Mouse (Mus musculus): Measurements from ENCODE around the gene Them5. TPM values are rescaled to one million over a fixed set of nuclear protein-coding genes. Genes with fewer than 3 reads are reported as not detected.

The Them5 gene
- not detected in 2 replicates for polyA plus RNA-seq (2016; fragmentation: Nextera tagmentation; extraction: Ambion mirVana)

DNA sequence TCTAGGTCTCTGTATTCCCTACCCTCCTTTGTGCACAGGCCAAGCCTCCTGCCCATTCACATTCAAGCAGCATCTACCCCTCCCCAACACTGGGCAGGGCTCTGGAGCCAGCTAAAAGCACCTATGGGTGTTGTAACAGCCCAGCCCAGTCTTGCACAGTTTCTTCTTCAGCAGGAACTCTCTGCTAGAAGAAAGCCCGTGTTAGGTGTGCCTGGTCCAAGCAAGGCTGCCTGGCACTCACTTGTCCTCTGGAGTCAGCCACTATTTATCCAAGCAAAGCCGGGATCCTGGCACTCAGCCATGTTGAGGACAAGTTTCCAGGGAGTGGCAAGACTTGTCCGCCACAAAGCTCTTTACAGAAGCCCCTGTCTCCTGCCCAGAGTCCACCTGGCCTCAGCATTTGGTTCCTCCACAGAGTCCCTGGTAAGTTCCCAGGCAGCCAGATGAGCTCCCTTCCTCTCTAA, at the start of gene Them5:
Gene Them5 (plus strand): TSS at position 141 of the 464 bp plus-strand sequence.
- peaks cover 10% of the 10 kb centered on the region for H3K4me1 ChIP-seq (replicated peaks)
- H3K9me3 ChIP-seq (replicated peaks), result no peaks in the 10 kb centered on the region
- H3K36me3 ChIP-seq, result no peaks in the 10 kb centered on the region
- no peak; the same call in 1 of the 2 replicates for ATAC-seq (ENCODE audit: insufficient number of reproducible peaks, low FRiP score)
- H3K27me3 ChIP-seq (replicated peaks), result no peaks in the 10 kb centered on the region; the same call in 1 of the 2 replicates
- no peak within 1 kb of the TSS for H3K27ac ChIP-seq (ENCODE audit: poor library complexity, severe bottlenecking)
- no peak within 1 kb of the TSS for H3K4me2 ChIP-seq
- 33% methylated on average over 3 of the region's 3 CpGs for WGBS
- no peak within 1 kb of the TSS for H3K9ac ChIP-seq
- no peak within 1 kb of the TSS for H3K4me3 ChIP-seq

DNA sequence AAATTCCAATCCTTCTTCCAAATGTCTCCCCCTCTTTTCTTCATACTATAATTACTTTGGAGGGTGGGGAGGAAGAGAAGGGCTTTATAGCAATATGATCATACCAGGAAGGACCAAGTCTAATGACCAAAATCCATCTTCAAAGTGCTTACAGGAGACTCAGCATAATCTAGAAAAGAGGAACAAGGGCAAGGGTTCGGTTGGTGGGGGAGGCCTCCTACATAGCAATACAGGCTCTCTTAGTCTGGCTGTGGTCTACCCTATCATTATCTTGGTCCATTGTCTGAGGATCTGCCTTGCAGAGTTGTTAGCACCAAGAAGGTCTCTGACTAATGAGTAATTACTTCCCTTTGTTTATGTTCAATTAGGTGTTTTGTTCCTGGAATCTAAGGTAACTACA, 36.4 kb upstream of the Them5 start:
- H3K9me3 ChIP-seq (replicated peaks), result no peaks in the 10 kb centered on the region
- no peak for ATAC-seq (ENCODE audit: insufficient number of reproducible peaks, low FRiP score)
- no peaks in the 10 kb centered on the region for H3K27me3 ChIP-seq (replicated peaks)
- WGBS, result 63% methylated on average over 1 of the region's 1 CpGs
- H3K27ac ChIP-seq (ENCODE audit: poor library complexity, severe bottlenecking), result no peak overlapping the region
- no peaks in the 10 kb centered on the region for H3K4me1 ChIP-seq (replicated peaks)
- no peak overlapping the region for H3K4me3 ChIP-seq
- H3K36me3 ChIP-seq, result no peaks in the 10 kb centered on the region
- H3K4me2 ChIP-seq, result no peak overlapping the region
- H3K9ac ChIP-seq, result no peak overlapping the region

DNA sequence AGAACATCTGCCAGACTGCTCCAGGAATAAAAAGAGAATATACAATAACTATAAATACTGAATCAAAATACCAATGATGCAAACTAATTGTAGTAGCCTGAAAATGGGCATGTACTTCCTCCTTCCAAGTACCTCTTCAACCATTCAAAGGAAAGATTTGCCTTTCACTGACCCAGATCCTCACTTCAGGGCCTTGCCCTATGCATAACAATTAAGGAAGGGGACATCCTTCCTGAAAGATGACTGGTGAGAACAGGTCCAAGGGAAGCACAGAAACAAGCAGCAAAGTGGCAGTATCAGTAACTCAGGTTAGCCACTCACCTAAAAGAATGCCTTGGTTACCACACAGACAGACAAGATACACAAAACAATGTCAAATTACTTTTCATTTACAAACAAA, 34.9 kb upstream of the Them5 start:
- H3K27me3 ChIP-seq (replicated peaks), result no peaks in the 10 kb centered on the region
- H3K27ac ChIP-seq (ENCODE audit: poor library complexity, severe bottlenecking), result no peak overlapping the region
- no peak overlapping the region for H3K9ac ChIP-seq
- no peak for ATAC-seq (ENCODE audit: insufficient number of reproducible peaks, low FRiP score)
- no peak overlapping the region for H3K4me2 ChIP-seq
- H3K9me3 ChIP-seq (replicated peaks), result no peaks in the 10 kb centered on the region
- H3K36me3 ChIP-seq, result no peaks in the 10 kb centered on the region
- no peak overlapping the region for H3K4me3 ChIP-seq
- peaks cover 5% of the 10 kb centered on the region; the same call in 1 of the 2 replicates for H3K4me1 ChIP-seq (replicated peaks)

DNA sequence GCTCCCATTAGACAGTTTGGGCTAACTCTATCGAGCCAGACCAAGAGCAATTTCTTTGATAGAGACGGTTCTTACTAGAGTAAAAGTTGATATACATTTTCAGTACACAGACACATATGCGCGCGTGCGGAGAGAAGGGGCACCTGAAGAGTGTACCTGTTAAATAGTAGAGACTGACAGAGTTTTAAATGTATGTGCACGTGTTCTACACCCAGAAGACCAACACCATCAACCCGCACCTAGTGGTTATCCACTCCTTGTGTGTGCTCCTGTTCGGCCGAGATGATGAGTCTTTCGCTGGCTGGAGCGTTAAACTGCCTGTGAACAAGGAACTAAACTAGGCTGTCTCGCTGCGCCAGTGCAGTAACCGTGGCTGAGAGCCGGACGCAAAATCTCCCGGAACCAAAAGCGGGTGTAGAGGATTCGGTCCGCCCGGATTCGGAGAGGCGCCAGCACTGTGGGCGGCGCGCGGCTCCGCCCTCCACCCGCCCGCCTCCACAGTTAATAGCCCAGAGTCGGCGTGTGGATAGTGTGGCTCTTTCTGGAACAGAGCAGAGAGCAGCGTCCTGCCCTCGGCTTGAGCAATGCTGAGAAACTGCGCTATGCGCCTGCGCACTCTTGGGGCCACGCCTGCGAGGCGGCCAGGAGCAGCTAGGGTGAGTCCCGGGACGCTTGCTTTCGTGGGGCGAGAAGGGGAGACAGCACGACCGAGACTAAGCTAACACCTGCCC, 32.1 kb upstream of the Them5 start, which contains the start of gene Them4:
Gene Them4 (plus strand): TSS at position 457 of the 731 bp plus-strand sequence.
- peak within 1 kb of the TSS; percentile 64 for H3K4me3 ChIP-seq
- peak within 1 kb of the TSS; percentile 80 for H3K27ac ChIP-seq (ENCODE audit: poor library complexity, severe bottlenecking)
- H3K9me3 ChIP-seq (replicated peaks), result no peaks in the 10 kb centered on the region
- peak; percentile 98 for ATAC-seq (ENCODE audit: insufficient number of reproducible peaks, low FRiP score)
- 2% methylated on average over 47 of the region's 47 CpGs for WGBS
- peak within 1 kb of the TSS; percentile 70 for H3K9ac ChIP-seq
- peak within 1 kb of the TSS; percentile 67 for H3K4me2 ChIP-seq
- no peaks in the 10 kb centered on the region for H3K36me3 ChIP-seq
- no peaks in the 10 kb centered on the region for H3K27me3 ChIP-seq (replicated peaks)
- peaks cover 5% of the 10 kb centered on the region; the same call in 1 of the 2 replicates for H3K4me1 ChIP-seq (replicated peaks)

DNA sequence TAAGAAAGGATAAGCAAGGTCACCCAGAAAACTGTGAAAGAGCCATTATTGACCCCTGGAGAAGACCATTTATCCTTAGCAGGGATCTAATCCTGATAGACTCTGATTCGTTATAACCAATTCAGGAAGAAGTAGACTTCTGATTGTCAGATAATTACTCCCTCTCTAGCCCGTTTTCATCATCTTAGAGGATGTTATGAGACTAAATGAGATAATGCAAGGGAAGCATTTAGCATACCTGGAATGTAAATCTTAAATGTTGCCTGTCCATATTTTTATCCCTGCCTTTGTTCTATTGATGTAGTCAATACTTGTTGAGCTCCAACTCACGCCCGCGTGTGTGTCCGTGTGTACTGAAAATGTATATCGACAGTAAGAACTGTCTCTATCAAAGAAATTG, 31.4 kb upstream of the Them5 start:
- Histone ChIP-seq H3K27ac (ENCODE audit: poor library complexity, severe bottlenecking) (peak overlapping the region; percentile 80), H3K27me3 (replicated peaks) (no peaks in the 10 kb centered on the region), H3K9me3 (replicated peaks) (no peaks in the 10 kb centered on the region), H3K36me3 (no peaks in the 10 kb centered on the region), H3K4me2 (peak overlapping the region; percentile 67), H3K4me3 (peak overlapping the region; percentile 64), H3K9ac (peak overlapping the region; percentile 70), H3K4me1 (replicated peaks) (peaks cover 5% of the 10 kb centered on the region; the same call in 1 of the 2 replicates)
- ATAC-seq (ENCODE audit: insufficient number of reproducible peaks, low FRiP score), result no peak
- 43% methylated on average over 7 of the region's 7 CpGs for WGBS

DNA sequence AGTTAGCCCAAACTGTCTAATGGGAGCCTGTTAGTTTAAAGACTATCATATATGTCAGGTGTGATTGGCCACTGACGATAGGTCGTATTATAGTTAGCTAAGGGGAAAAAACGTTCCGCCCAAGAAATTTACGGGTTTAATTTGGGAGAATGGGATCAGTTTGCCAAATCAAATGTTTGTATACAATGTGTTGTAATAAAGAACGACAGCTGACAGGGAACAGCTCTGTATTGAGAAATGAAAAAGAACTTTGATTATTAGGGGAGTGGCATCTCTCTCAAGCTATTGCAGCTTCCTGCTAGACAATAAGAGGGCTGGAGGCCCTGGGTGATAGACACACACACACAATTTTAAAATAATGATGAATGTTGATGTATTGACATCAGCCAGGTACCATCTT, 31.0 kb upstream of the Them5 start:
- H3K36me3 ChIP-seq, result no peaks in the 10 kb centered on the region
- no peaks in the 10 kb centered on the region for H3K27me3 ChIP-seq (replicated peaks)
- H3K27ac ChIP-seq (ENCODE audit: poor library complexity, severe bottlenecking), result no peak overlapping the region
- H3K4me3 ChIP-seq, result peak overlapping the region; percentile 64
- H3K9me3 ChIP-seq (replicated peaks), result no peaks in the 10 kb centered on the region
- 69% methylated on average over 6 of the region's 6 CpGs for WGBS
- H3K9ac ChIP-seq, result no peak overlapping the region
- H3K4me2 ChIP-seq, result peak overlapping the region; percentile 67
- H3K4me1 ChIP-seq (replicated peaks), result peaks cover 5% of the 10 kb centered on the region; the same call in 1 of the 2 replicates
- ATAC-seq (ENCODE audit: insufficient number of reproducible peaks, low FRiP score), result no peak

DNA sequence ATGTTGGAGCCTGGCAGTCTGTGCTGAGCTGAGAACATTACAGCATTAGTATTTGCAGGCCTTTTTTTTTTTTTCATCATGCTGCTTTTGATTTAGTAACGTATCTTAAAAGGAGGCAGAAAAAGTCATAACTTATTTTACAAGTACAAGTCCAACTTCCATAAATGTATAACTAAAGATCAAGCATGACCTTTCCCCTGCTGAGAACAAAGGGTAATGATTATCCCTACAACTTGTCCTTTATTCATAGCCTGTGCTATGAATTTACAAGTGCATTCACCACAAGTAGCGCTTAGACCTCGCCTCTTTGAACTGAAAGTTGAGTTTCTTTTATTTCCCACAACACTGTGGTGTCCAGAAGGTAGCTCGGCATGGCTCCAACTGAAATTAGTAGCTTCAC, 30.5 kb upstream of the Them5 start:
- Histone ChIP-seq H3K9ac (no peak overlapping the region), H3K4me3 (no peak overlapping the region), H3K27ac (ENCODE audit: poor library complexity, severe bottlenecking) (no peak overlapping the region), H3K27me3 (replicated peaks) (no peaks in the 10 kb centered on the region), H3K36me3 (no peaks in the 10 kb centered on the region), H3K4me2 (no peak overlapping the region), H3K9me3 (replicated peaks) (no peaks in the 10 kb centered on the region), H3K4me1 (replicated peaks) (peaks cover 5% of the 10 kb centered on the region; the same call in 1 of the 2 replicates)
- no peak for ATAC-seq (ENCODE audit: insufficient number of reproducible peaks, low FRiP score)
- 88% methylated on average over 4 of the region's 4 CpGs for WGBS

DNA sequence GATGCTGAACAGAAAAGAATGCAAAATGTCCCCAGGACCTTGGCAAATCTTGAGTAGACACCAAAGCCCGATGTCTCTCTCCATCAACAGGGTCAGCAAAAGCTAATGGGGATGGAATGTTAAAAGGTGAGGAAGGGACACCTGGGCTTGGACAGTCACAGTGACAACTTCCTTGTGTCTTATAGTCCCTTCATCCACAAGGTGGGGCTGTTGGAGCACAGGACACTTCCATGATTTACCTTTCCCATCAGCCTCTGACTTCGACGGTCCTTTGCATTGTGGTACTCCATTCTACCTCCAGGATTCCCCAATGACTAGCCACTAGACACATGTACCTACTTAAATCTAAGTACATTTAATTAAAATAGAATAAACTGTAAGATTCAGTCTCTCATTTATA, 13.2 kb upstream of the Them5 start:
- no peak overlapping the region for H3K4me3 ChIP-seq
- no peak overlapping the region for H3K27ac ChIP-seq (ENCODE audit: poor library complexity, severe bottlenecking)
- H3K4me2 ChIP-seq, result no peak overlapping the region
- no peak overlapping the region for H3K9ac ChIP-seq
- ATAC-seq (ENCODE audit: insufficient number of reproducible peaks, low FRiP score), result no peak
- WGBS, result 68% methylated on average over 3 of the region's 3 CpGs
- peaks cover 12% of the 10 kb centered on the region for H3K36me3 ChIP-seq
- H3K27me3 ChIP-seq (replicated peaks), result no peaks in the 10 kb centered on the region
- no peaks in the 10 kb centered on the region for H3K9me3 ChIP-seq (replicated peaks)
- H3K4me1 ChIP-seq (replicated peaks), result no peaks in the 10 kb centered on the region

DNA sequence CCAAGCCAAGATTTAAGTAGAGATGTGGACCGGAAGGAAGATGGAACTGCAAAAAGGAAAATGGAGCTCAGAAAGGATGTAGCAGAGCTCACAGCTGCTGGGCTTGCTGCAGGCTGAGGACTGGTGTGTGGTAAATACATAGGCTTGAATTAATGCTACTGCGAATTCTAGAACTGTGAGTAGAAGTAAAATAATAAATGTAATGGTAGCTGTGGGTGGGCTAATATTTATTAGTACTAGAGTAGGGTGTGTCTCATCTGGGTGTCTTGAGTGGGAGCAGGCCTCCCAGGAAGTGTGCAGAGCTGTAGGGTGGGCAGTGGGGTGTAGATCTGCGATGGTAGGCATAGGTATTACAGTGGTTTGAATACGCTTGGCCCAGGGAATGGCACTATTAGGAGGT, 7.5 kb upstream of the Them5 start:
- 85% methylated on average over 4 of the region's 4 CpGs for WGBS
- ATAC-seq (ENCODE audit: insufficient number of reproducible peaks, low FRiP score), result no peak
- H3K9ac ChIP-seq, result no peak overlapping the region
- no peaks in the 10 kb centered on the region for H3K4me1 ChIP-seq (replicated peaks)
- no peak overlapping the region for H3K27ac ChIP-seq (ENCODE audit: poor library complexity, severe bottlenecking)
- no peaks in the 10 kb centered on the region for H3K9me3 ChIP-seq (replicated peaks)
- peaks cover 5% of the 10 kb centered on the region; the same call in 1 of the 2 replicates for H3K36me3 ChIP-seq
- no peak overlapping the region for H3K4me2 ChIP-seq
- H3K4me3 ChIP-seq, result no peak overlapping the region
- H3K27me3 ChIP-seq (replicated peaks), result no peaks in the 10 kb centered on the region

DNA sequence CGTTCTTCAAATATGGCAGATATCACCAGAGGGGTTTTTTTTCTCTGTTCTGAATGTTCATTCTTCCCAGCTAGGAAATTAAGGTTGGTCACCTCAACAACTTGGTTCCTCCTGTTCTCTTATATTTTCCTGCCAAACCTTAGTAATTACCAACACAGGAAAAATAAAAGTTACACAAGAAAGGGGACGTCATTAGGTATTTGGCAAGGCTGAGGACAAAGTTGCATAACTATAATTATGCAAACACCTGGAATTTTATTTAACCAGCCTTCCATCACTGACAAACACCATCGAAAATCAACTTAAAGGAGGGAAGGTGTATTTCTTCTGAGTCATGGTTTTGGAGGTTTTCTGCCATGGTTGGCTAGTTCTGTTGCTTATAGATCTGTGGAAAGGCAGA, 3.4 kb upstream of the Them5 start:
- H3K9me3 ChIP-seq (replicated peaks), result no peaks in the 10 kb centered on the region
- no peak overlapping the region for H3K4me2 ChIP-seq
- H3K36me3 ChIP-seq, result no peaks in the 10 kb centered on the region
- no peaks in the 10 kb centered on the region for H3K27me3 ChIP-seq (replicated peaks)
- WGBS, result 80% methylated on average over 3 of the region's 3 CpGs
- peaks cover 10% of the 10 kb centered on the region for H3K4me1 ChIP-seq (replicated peaks)
- no peak overlapping the region for H3K9ac ChIP-seq
- H3K4me3 ChIP-seq, result no peak overlapping the region
- no peak overlapping the region for H3K27ac ChIP-seq (ENCODE audit: poor library complexity, severe bottlenecking)
- ATAC-seq (ENCODE audit: insufficient number of reproducible peaks, low FRiP score), result no peak

DNA sequence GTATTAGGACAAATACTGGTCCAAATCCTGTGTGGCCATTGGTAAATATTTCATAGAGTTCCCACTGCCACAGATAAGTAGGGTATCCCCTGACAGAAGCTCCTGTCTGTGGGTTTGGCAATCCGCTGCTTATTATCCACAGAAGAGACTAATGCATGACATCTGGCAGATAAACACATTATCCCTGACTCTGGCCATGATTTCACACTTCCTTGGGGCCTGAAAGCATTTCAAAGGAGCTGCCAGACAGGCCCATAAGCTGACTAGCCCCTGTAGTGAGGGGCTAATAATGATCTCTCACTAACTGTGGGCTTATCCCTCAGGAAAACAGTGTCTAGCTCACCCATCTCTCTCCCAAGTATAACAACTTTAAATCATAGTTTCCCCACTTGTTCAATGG, 653 bp downstream of the Them5 start:
- Histone ChIP-seq H3K4me1 (replicated peaks) (peaks cover 10% of the 10 kb centered on the region), H3K36me3 (no peaks in the 10 kb centered on the region), H3K4me3 (no peak overlapping the region), H3K27ac (ENCODE audit: poor library complexity, severe bottlenecking) (no peak overlapping the region), H3K9ac (no peak overlapping the region), H3K4me2 (no peak overlapping the region), H3K9me3 (replicated peaks) (no peaks in the 10 kb centered on the region), H3K27me3 (replicated peaks) (no peaks in the 10 kb centered on the region; the same call in 1 of the 2 replicates)
- WGBS, result 40% methylated on average over 1 of the region's 1 CpGs
- ATAC-seq (ENCODE audit: insufficient number of reproducible peaks, low FRiP score), result no peak

All from heart, embryonic 12.5 days (tissue).